Mouse (Mus musculus) brown adipose tissue, adult 24 weeks (tissue): ENCODE results near the gene Crybg3. TPM values are rescaled to one million over a fixed set of nuclear protein-coding genes. Genes with fewer than 3 reads are reported as not detected.

Experiments used
- H3K27ac ChIP-seq: fragments of 200-500 bp; replicated peaks from 2 replicates; pipeline ENCODE4 v1.5.1; 2012; ENCODE audit warnings: low read depth, mild to moderate bottlenecking, low read length
- H3K4me1 ChIP-seq: fragments of 200-500 bp; 2 replicates; pipeline ENCODE4 v1.6.1; 2012; ENCODE audit warnings: low read length, mixed read lengths; ENCODE audit not compliant: control insufficient read depth, insufficient read depth, insufficient read length
- H3K4me3 ChIP-seq: fragments of 200-500 bp; 2 replicates; pipeline ENCODE4 v1.5.1; 2012; ENCODE audit warnings: low read depth, mild to moderate bottlenecking, low read length, moderate library complexity; ENCODE audit not compliant: insufficient read depth
- polyA plus RNA-seq: library from polyadenylated mRNA; stranded (reverse); fragments of >200 nt; gene quantifications from 2 replicates; pipeline ENCODE4 v1.2.4, GENCODE M21; 2012; ENCODE audit not compliant: missing spikeins, insufficient read depth, insufficient read length

Crybg3 gene
- polyA plus RNA-seq, 1 experiment, result 9.4 TPM

DNA sequence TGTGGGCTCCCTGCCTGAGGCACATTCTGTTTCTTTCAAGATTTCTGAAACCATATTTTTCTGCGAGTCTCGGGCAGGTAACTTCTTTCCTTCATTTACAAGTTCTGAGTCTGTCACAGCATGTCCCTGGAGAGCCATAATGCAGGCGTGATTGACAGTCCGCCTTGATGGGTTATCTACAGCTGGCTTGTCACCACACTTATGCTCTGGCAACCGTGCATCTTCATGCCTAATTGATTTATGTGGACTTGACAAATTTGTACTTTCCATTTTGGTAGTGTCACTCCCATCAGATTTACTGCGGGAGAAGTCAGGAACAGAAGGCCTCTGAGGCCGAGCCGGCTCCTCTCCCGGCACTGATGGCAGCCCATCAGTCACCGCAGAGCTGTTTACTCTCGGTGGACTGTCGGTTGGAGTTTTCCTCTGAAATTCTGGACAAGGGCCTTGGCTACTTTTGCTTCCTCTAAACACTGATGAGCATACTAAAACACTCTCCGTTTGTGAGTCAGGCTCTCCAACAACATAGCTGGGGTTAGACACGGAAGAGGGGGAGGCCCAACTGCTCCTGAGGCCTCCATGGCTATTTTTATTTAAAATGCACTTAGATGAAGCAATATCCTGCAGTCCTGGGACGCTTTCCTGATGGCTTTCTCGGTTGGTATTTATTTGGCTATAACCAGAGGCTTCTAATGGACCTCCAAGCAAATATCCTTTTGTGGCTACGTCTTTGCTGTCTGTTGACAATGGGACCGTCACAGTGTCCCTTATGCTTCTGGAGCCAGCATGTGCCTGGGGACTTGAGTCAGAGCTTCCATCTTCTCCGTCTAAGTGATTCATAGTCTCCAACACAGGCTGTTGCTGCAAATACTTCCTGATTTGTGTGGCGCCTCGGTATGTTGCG lies 41.2 kb downstream of the Crybg3 start:
- 0 out of 2 replicates have a peak overlapping the region, but pooled peaks have one; percentile 3 for H3K4me3 ChIP-seq

DNA sequence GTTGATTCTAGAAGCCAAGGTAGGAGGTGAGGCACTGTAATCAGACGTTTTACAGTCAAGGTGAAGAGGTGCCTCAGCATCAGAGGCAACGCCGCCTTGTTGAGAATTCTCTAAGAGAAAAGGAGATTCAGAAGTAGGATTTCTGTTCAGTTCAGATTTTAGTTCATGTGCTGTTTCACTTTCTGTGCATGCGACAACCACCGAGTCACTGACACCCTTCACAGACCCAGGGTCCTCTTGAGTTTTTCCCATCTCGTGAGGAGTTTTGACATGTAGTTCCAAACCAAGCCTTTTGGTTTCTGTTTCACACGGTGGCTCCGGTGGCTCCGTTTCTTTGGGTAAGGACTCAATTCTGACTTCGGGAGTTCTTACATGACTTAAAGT lies 41.9 kb downstream of the Crybg3 start:
- Histone ChIP-seq H3K27ac (peak overlapping the region; percentile 39), H3K4me1 (peaks cover 3% of the 10 kb centered on the region; the same call in 1 of the 2 replicates), H3K4me3 (0 out of 2 replicates have a peak overlapping the region, but pooled peaks have one; percentile 3)

More for the DNA sequence above, 41.2 kb downstream of the Crybg3 start:
- Histone ChIP-seq H3K27ac (peak overlapping the region; percentile 39), H3K4me1 (peaks cover 3% of the 10 kb centered on the region; the same call in 1 of the 2 replicates)

DNA sequence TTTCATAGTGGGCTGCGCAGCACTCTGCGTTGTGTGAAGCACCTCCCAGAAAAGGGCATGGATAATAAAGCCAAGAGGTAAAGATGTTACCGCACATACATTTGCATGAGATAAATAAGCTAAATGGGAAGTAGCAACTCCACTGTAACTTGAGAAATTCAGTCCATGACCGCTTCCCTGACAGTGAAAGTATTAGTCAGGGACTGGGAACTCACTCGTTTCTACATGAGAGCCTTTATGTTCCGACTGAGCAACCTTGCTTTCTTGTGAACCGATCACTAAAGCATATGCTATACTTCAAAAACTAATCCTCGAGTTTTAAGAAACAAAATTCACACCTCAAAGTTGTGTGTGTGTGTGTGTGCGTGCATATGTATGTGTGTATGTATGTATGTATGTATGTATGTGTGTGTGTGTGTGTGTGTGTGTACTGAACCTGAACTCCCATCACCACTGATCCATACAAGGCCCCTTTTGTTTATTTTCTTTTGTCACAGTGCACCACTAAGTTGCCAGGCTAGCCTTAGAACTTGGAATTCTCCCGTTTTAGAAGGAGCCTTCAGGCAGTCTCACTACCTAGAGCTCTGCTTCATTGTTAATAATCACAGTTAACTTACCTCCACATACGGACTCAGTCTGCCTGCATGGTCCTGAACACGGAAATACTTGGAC lies 47.2 kb downstream of the Crybg3 start:
- Histone ChIP-seq H3K4me3 (no peak overlapping the region), H3K27ac (no peak overlapping the region), H3K4me1 (0 out of 2 replicates have a peak, but pooled peaks cover under 1% of the 10 kb centered on the region)

DNA sequence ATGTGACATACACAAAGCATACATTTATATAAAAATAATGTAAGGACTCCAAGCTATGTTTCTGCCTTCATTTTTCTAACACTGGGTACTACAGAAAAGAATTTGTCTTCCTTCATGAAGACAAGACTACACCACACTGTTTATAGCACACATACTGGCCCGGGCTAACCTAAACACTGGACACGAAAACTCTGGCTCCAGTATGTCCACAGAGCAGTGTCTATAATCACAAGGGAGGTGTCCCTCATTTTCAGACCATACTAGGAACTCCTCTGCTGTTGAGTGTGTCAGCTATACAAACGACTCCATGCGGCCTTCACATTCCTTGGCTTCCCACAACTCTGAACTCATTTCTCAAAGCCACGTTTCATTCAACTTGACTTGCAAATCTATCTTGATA lies 49.3 kb downstream of the Crybg3 start:
- no peak overlapping the region for H3K4me3 ChIP-seq
- peaks cover 6% of the 10 kb centered on the region for H3K4me1 ChIP-seq
- H3K27ac ChIP-seq, result no peak overlapping the region

DNA sequence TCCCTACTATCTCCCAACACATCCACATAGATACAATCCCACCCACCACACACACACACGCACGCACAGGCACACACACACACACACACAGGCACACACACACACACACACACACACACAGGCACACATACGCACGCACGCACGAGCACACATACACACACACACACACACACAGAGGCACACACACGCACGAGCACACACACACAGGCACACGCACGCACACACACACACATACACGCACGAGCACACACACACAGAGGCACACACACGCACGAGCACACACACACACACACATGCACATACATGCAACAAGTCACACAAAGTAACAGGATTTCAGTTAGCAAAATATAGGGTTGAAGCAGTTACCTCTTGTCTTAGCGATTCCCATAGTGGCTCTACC lies 51.1 kb downstream of the Crybg3 start:
- Histone ChIP-seq H3K4me3 (no peak overlapping the region), H3K27ac (no peak overlapping the region), H3K4me1 (peaks cover 6% of the 10 kb centered on the region)

DNA sequence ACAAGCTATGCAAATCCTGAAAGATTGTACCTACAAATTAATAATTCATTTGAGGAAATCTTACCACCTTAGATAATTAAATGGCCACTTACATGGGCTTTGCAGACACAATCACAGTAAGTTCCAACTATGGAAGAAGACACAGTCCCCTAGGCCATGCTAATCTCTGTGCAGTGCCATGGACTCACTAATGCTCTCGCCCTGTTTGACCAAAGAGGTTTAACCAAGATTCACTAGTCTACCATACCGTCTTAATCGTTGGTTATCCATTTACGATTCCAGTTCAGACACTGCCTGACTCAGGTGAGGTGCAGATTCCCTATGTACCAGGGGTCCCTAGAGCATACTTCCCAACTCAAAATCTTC lies 52.2 kb downstream of the Crybg3 start:
- no peak overlapping the region for H3K27ac ChIP-seq
- no peak overlapping the region for H3K4me3 ChIP-seq
- H3K4me1 ChIP-seq, result peaks cover 6% of the 10 kb centered on the region

DNA sequence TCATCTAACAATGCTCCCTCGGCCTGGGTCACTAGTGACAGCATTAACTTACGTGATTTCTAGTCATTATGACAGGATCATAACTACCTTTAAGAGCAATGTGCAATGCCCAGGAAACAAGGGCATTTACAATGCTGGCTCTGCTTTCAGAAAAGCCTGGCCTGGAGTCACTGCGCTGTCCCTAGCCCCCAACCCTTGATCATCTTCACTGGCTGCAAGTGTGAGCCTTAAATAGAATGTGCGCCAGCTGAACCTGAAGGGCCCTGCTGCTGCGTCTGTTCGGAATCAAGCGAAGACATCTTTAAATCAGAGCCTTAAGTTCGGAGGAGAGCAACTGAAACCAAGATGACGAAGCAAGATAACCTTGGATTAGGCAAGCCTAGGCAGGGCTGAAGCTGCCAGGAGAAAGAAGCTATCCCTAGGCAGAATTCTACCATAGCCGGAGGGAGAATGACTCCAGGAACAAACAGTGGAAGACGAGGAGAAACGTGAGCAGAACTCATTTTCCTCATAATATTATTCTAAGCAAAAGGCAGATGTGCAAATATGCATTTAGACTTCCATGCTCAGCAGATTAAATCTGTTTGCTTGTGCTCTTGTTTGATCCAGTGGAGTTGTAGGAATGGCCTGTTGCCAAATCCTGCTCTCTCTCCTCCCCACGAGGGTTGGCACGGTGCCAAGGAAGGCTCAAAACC lies 52.7 kb downstream of the Crybg3 start:
- no peak overlapping the region for H3K27ac ChIP-seq
- no peak overlapping the region for H3K4me3 ChIP-seq

DNA sequence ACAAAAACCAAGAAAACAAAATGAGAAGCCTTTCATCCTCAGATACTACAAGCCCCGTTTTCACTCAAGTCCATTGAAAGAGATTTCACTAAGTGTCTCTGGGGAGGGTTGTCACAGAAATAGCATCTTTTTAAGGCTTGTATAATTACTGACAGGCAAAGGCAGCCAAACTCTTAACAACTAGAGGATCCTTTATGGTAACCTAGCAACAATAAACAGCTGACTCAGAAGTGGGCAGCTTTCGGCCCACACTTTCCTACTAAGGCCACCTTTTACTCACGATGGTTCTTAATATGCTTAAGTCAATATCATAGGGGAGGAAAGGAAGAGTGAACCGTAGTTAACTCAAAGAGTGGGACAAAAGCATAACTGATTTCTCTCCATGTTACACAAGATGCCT lies 53.3 kb downstream of the Crybg3 start:
- H3K27ac ChIP-seq, result no peak overlapping the region
- no peak overlapping the region for H3K4me3 ChIP-seq
- peaks cover 6% of the 10 kb centered on the region for H3K4me1 ChIP-seq

More for the DNA sequence above, 52.7 kb downstream of the Crybg3 start:
- peaks cover 6% of the 10 kb centered on the region for H3K4me1 ChIP-seq

DNA sequence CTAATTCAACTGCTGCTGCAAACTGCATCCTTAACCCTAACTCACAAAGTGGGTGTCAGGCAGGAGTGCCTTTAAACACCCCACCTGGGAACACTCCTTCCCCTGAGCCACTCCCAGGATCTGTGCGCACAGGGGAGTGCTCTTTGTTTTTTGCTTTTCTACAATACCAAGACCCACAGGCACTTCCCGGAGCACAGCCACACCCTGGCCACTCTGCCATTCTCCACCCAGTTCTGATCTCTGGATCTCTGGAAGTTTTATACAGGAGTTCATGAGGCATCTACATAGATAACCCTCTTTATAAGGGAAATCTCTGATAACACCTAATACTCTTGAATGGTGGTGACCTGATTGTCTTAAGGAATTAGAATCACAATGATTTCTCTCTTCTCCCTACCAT lies 55.4 kb downstream of the Crybg3 start:
- H3K4me1 ChIP-seq, result peaks cover 6% of the 10 kb centered on the region
- H3K27ac ChIP-seq, result no peak overlapping the region
- no peak overlapping the region for H3K4me3 ChIP-seq

DNA sequence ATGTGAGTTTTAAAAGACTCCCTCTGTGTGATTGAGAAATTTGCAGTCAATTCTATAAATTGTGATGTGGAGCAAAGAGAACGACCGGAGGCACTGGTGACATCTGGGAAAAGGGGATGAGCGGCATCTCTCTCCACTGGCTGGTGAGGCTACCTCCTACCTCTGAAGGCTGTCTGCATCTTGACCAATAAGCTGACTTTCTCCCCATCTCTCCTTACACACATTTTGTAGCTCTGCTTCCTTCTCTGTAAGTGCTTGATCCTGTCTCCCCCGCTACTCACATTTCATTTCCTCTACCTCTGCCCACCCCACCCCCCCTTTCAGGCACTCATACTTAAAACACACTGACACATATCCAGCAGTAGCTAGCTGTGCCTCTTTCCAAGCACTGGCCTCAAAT lies 59.4 kb downstream of the Crybg3 start:
- no peak overlapping the region for H3K4me3 ChIP-seq
- H3K27ac ChIP-seq, result no peak overlapping the region
- no peaks in the 10 kb centered on the region for H3K4me1 ChIP-seq

DNA sequence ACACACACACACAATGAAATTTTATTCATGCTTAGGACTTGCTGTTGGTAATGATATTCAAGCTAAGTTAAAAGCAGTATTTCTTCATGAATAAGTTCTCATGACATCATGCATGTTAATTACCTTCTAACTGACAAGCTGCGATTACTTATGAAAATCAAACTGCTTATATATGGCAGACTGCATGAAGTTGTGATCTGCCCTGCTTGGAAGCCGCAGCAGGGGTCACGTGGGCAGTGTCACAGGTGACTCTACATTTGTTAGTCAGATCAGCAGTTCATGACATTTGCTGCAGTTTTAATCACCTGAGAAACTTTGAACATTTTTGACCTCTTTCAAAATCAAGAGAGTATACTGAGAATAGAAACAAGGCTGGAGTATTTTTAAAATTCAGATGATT lies 59.8 kb downstream of the Crybg3 start:
- no peaks in the 10 kb centered on the region for H3K4me1 ChIP-seq
- H3K27ac ChIP-seq, result no peak overlapping the region

DNA sequence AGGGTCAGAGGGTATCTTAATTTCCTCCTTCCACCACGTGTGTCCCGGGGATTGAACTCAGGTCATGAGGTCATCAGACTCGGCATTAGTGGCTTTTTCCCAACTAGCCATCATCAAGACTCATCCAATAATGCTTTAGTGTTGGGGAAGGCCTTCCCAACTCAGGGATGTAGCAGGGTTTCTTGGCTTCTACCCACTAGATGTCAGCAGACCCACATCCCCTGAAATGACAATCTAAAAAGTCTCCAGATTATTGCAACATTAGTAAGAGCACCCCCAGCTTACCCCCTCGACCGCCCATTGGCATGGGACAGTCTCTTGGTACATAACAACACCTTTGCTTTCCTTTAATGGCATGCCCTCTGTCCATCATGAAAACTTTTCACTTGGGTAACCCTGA lies 65.1 kb downstream of the Crybg3 start:
- no peak overlapping the region for H3K4me3 ChIP-seq
- H3K27ac ChIP-seq, result no peak overlapping the region
- no peaks in the 10 kb centered on the region for H3K4me1 ChIP-seq

More for the DNA sequence above, 59.8 kb downstream of the Crybg3 start:
- H3K4me3 ChIP-seq, result no peak overlapping the region

DNA sequence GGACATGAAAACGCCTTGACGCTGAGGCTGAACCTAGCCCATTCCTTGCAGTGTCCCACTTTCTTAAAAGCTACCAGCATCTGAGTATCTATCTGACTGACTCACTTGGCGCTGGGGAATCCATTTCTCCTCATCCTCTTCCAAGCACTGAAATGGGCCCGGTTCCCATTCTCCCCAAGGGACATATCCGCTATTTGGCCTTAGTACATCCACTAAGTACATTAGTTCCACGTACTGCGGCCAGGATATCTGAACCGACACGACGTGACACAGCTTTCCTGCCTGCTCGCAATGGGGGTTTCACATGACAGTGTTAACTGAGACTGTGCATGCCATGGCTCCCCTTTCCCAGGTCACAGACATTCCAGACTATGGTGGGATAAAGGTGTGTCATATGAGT lies 66.4 kb downstream of the Crybg3 start:
- Histone ChIP-seq H3K27ac (no peak overlapping the region), H3K4me1 (no peaks in the 10 kb centered on the region), H3K4me3 (no peak overlapping the region)

DNA sequence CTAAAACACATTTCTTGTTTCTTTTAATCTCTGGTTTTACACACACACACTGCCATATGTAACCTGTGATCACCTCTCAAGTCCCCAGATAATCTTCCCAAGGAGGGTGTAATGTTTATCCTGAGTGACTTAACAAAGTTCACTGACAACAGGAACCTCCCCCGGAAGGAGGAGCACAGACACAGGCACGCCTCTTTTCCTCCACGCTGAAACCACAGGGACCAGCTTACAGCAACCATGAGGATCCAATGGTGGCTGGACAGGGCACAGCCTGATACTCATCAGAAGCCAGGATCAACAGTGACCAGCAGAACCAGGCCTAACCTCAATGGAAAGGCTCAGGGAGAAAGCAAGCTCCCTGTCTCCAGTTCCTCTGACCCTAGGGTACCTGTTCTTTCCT lies 68.2 kb downstream of the Crybg3 start:
- Histone ChIP-seq H3K4me1 (no peaks in the 10 kb centered on the region), H3K27ac (no peak overlapping the region), H3K4me3 (no peak overlapping the region)

DNA sequence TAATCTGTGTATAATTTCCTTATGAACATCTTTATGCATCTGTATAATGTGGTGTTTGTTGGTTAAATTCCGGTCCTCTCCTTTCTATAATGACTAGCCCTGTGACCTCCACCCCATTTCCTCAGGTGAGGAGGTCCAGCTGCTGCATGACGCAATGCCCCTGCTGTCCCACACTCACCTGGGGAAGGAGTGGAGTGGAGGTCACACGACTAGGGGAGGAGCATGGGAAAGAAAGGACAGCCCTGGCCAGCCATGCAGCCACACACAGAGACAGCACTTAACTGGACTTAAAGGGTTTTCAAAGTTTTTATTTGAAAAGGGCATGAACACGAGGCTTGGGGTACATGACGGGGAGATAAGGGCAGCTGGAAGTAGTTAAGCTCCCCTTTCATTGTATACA lies 69.5 kb downstream of the Crybg3 start:
- Histone ChIP-seq H3K4me1 (no peaks in the 10 kb centered on the region), H3K4me3 (no peak overlapping the region), H3K27ac (no peak overlapping the region)
